Mouse (Mus musculus): ENCODE measurements around the gene Gm20708.

DNA sequence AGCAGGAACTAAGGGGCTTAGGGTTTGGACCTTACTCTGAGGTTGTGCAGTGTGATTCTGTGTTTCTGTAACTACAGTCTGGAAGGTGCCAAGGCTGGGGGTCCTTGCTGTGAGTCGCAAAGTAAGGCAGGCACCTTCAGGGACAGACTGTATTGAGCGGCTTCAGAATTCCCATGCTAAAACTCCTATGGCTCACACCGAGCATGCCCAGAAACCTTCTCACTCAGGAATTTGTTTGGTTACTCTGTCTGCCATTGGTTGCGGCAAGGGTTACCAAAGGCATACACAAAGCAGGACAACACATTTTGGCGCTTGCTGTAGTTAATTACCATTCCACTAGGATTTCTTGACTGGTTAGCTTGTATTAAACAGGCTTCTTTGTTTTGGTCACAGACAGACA lies 16.7 kb downstream of the Gm20708 start:
- TF ChIP-seq GATA1 (IDR thresholded peaks at IDR 0.05; ENCODE audit: low read length) (no peak), TAL1 (IDR thresholded peaks at IDR 0.05; ENCODE audit: low read length) (no peak)
